Mouse (Mus musculus): ENCODE measurements around the gene Rpl34. TPM values are rescaled to one million over a fixed set of nuclear protein-coding genes. Genes with fewer than 3 reads are reported as not detected.
A peak's percentile ranks its signal among the peaks of the same experiment; 100 is the strongest.

Gene Rpl34
- total and polyA plus RNA-seq, 3 experiments: 343 to 809 (median 379) TPM

- Histone ChIP-seq H3K27ac (peak overlapping the region; percentile 80), H3K79me2 (replicated peaks; ENCODE audit: control insufficient read depth, insufficient read depth, low read length) (no peaks in the 10 kb centered on the region), H3K36me3 (ENCODE audit: control insufficient read depth, insufficient read depth, low read length) (peaks cover 14% of the 10 kb centered on the region), H3K4me3 (peak overlapping the region; percentile 93), H3K27me3 (ENCODE audit: control insufficient read depth, insufficient read depth, low read length) (no peaks in the 10 kb centered on the region), H3K4me1 (ENCODE audit: control insufficient read depth, insufficient read depth, low read length) (no peaks in the 10 kb centered on the region), H3K9ac (ENCODE audit: low read depth, low read length) (peak overlapping the region; percentile 88)
- peak in 1 of 2 experiments; percentile 27 for DNase-seq
- WGBS: under 1% methylated on average over 58 of the region's 58 CpGs
- TF ChIP-seq CTCF (IDR thresholded peaks at IDR 0.05): peak; percentile 49
- no peak for TF ChIP-seq EP300 (IDR thresholded peaks at IDR 0.05; ENCODE audit: insufficient read depth, low read depth, low read length)
- no peak for TF ChIP-seq POLR2A (IDR thresholded peaks at IDR 0.05; ENCODE audit: insufficient read depth, low read depth, low read length)
- intact Hi-C loops (cut with DNase I): loop anchor here (1.0 to 2.0 kb wide), 3 partner anchors 15 to 898 kb away; partner anchors contain the start of genes Gar1 and Ostc
Measured at GRCm38 (mm10) chr3:130729472-130730188, 568 bp downstream of the Rpl34 start.

- intact Hi-C loops (cut with DNase I): loop anchor here (2.0 kb wide), 1 partner anchor 13 kb away; no protein-coding TSS in a partner anchor
- Histone ChIP-seq H3K4me3 (no peak overlapping the region), H3K36me3 (ENCODE audit: control insufficient read depth, insufficient read depth, low read length) (peaks cover 14% of the 10 kb centered on the region), H3K4me1 (ENCODE audit: control insufficient read depth, insufficient read depth, low read length) (no peaks in the 10 kb centered on the region), H3K79me2 (replicated peaks; ENCODE audit: control insufficient read depth, insufficient read depth, low read length) (no peaks in the 10 kb centered on the region), H3K9ac (ENCODE audit: low read depth, low read length) (no peak overlapping the region), H3K27ac (no peak overlapping the region), H3K27me3 (ENCODE audit: control insufficient read depth, insufficient read depth, low read length) (no peaks in the 10 kb centered on the region)
- TF ChIP-seq EP300 (IDR thresholded peaks at IDR 0.05; ENCODE audit: insufficient read depth, low read depth, low read length) (no peak), CTCF (IDR thresholded peaks at IDR 0.05) (no peak), POLR2A (IDR thresholded peaks at IDR 0.05; ENCODE audit: insufficient read depth, low read depth, low read length) (no peak)
- DNase-seq: no peak
- WGBS: 70% methylated on average over 4 of the region's 4 CpGs
Measured at GRCm38 (mm10) chr3:130727676-130728075, 2.5 kb downstream of the Rpl34 start.

GRCm38 (mm10) chr3:130727036-130727435, 3.2 kb downstream of the Rpl34 start:
- H3K27me3 ChIP-seq (ENCODE audit: control insufficient read depth, insufficient read depth, low read length): no peaks in the 10 kb centered on the region
- H3K79me2 ChIP-seq (replicated peaks; ENCODE audit: control insufficient read depth, insufficient read depth, low read length): no peaks in the 10 kb centered on the region
- H3K36me3 ChIP-seq (ENCODE audit: control insufficient read depth, insufficient read depth, low read length): peaks cover 14% of the 10 kb centered on the region
- intact Hi-C loops (cut with DNase I): no loop called here
- 32% methylated on average over 1 of the region's 1 CpGs for WGBS
- H3K4me1 ChIP-seq (ENCODE audit: control insufficient read depth, insufficient read depth, low read length): no peaks in the 10 kb centered on the region
- no peak overlapping the region for H3K9ac ChIP-seq (ENCODE audit: low read depth, low read length)
- no peak overlapping the region for H3K4me3 ChIP-seq
- TF ChIP-seq EP300 (IDR thresholded peaks at IDR 0.05; ENCODE audit: insufficient read depth, low read depth, low read length) (no peak), POLR2A (IDR thresholded peaks at IDR 0.05; ENCODE audit: insufficient read depth, low read depth, low read length) (no peak), CTCF (IDR thresholded peaks at IDR 0.05) (no peak)
- DNase-seq: no peak
- no peak overlapping the region for H3K27ac ChIP-seq

GRCm38 (mm10) chr3:130725718-130726117, 4.5 kb downstream of the Rpl34 start:
- intact Hi-C loops (cut with DNase I): no loop called here
- Histone ChIP-seq H3K79me2 (replicated peaks; ENCODE audit: control insufficient read depth, insufficient read depth, low read length) (no peaks in the 10 kb centered on the region), H3K27me3 (ENCODE audit: control insufficient read depth, insufficient read depth, low read length) (0 out of 2 replicates have a peak, but pooled peaks cover 2% of the 10 kb centered on the region), H3K36me3 (ENCODE audit: control insufficient read depth, insufficient read depth, low read length) (peaks cover 14% of the 10 kb centered on the region), H3K4me1 (ENCODE audit: control insufficient read depth, insufficient read depth, low read length) (no peaks in the 10 kb centered on the region), H3K4me3 (no peak overlapping the region), H3K27ac (no peak overlapping the region), H3K9ac (ENCODE audit: low read depth, low read length) (no peak overlapping the region)
- no peak for TF ChIP-seq POLR2A (IDR thresholded peaks at IDR 0.05; ENCODE audit: insufficient read depth, low read depth, low read length)
- no peak for TF ChIP-seq EP300 (IDR thresholded peaks at IDR 0.05; ENCODE audit: insufficient read depth, low read depth, low read length)
- TF ChIP-seq CTCF (IDR thresholded peaks at IDR 0.05): no peak
- no peak for DNase-seq
- WGBS: 63% methylated on average over 2 of the region's 2 CpGs

- Histone ChIP-seq H3K27ac (no peak overlapping the region), H3K4me1 (ENCODE audit: control insufficient read depth, insufficient read depth, low read length) (no peaks in the 10 kb centered on the region), H3K4me3 (no peak overlapping the region), H3K27me3 (ENCODE audit: control insufficient read depth, insufficient read depth, low read length) (0 out of 2 replicates have a peak, but pooled peaks cover 2% of the 10 kb centered on the region), H3K79me2 (replicated peaks; ENCODE audit: control insufficient read depth, insufficient read depth, low read length) (no peaks in the 10 kb centered on the region), H3K36me3 (ENCODE audit: control insufficient read depth, insufficient read depth, low read length) (peaks cover 6% of the 10 kb centered on the region), H3K9ac (ENCODE audit: low read depth, low read length) (no peak overlapping the region)
- intact Hi-C loops (cut with DNase I): no loop called here
- 76% methylated on average over 11 of the region's 11 CpGs for WGBS
- TF ChIP-seq POLR2A (IDR thresholded peaks at IDR 0.05; ENCODE audit: insufficient read depth, low read depth, low read length) (no peak), EP300 (IDR thresholded peaks at IDR 0.05; ENCODE audit: insufficient read depth, low read depth, low read length) (no peak), CTCF (IDR thresholded peaks at IDR 0.05) (no peak)
- no peak for DNase-seq
Measured at GRCm38 (mm10) chr3:130722733-130723478, 7.3 kb downstream of the Rpl34 start.

All from heart, adult 2 months (tissue).